Mouse (Mus musculus) induced T-regulatory cell, adult 2 months (primary cell): Measurements from ENCODE around the gene Apol7a.
A peak's percentile ranks its signal among the peaks of the same experiment; 100 is the strongest.

ENCODE experiments used
- DNase-seq: peaks from one replicate; pipeline ENCODE4 v3.0.0-alpha.2; 2012; ENCODE audit warnings: low read depth

The Apol7a gene

GRCm38 (mm10) chr15:77370588-77370987 is 28.3 kb downstream of the Apol7a start:
- DNase-seq: no peak

- DNase-seq: no peak
Observed at GRCm38 (mm10) chr15:77369981-77370380, 28.9 kb downstream of the Apol7a start.

- no peak for DNase-seq
Observed at GRCm38 (mm10) chr15:77368818-77369320, 30.0 kb downstream of the Apol7a start.

- peak; percentile 89 for DNase-seq
Observed at GRCm38 (mm10) chr15:77368148-77368547, 30.8 kb downstream of the Apol7a start.

- no peak for DNase-seq
Observed at GRCm38 (mm10) chr15:77367504-77367903, 31.4 kb downstream of the Apol7a start.

- DNase-seq: peak; percentile 80
Observed at GRCm38 (mm10) chr15:77366706-77367484, 32.0 kb downstream of the Apol7a start.

GRCm38 (mm10) chr15:77365700-77366570 is 33.0 kb downstream of the Apol7a start:
- no peak for DNase-seq

- DNase-seq: peak; percentile 8
Observed at GRCm38 (mm10) chr15:77364026-77364425, 34.9 kb downstream of the Apol7a start.

GRCm38 (mm10) chr15:77363578-77363977 is 35.3 kb downstream of the Apol7a start:
- DNase-seq: no peak

GRCm38 (mm10) chr15:77362952-77363351 is 36.0 kb downstream of the Apol7a start:
- DNase-seq: no peak

GRCm38 (mm10) chr15:77359905-77360304 is 39.0 kb downstream of the Apol7a start:
- no peak for DNase-seq

- DNase-seq: no peak
Observed at GRCm38 (mm10) chr15:77359486-77359885, 39.4 kb downstream of the Apol7a start.

GRCm38 (mm10) chr15:77359084-77359483 is 39.8 kb downstream of the Apol7a start:
- no peak for DNase-seq

- DNase-seq: peak; percentile 76
Observed at GRCm38 (mm10) chr15:77358320-77359040, 40.4 kb downstream of the Apol7a start.

- DNase-seq: no peak
Observed at GRCm38 (mm10) chr15:77356248-77356810, 42.6 kb downstream of the Apol7a start.

- DNase-seq: no peak
Observed at GRCm38 (mm10) chr15:77354848-77355551, 43.9 kb downstream of the Apol7a start.

GRCm38 (mm10) chr15:77354496-77354847 is 44.4 kb downstream of the Apol7a start:
- DNase-seq: no peak

- no peak for DNase-seq
Observed at GRCm38 (mm10) chr15:77353764-77354163, 45.1 kb downstream of the Apol7a start.

- DNase-seq: no peak
Observed at GRCm38 (mm10) chr15:77352863-77353262, 46.0 kb downstream of the Apol7a start.

- no peak for DNase-seq
Observed at GRCm38 (mm10) chr15:77350117-77350516, 48.8 kb downstream of the Apol7a start.

- DNase-seq: no peak
Observed at GRCm38 (mm10) chr15:77348146-77348545, 50.8 kb downstream of the Apol7a start.
